In the genomic region with DNA sequence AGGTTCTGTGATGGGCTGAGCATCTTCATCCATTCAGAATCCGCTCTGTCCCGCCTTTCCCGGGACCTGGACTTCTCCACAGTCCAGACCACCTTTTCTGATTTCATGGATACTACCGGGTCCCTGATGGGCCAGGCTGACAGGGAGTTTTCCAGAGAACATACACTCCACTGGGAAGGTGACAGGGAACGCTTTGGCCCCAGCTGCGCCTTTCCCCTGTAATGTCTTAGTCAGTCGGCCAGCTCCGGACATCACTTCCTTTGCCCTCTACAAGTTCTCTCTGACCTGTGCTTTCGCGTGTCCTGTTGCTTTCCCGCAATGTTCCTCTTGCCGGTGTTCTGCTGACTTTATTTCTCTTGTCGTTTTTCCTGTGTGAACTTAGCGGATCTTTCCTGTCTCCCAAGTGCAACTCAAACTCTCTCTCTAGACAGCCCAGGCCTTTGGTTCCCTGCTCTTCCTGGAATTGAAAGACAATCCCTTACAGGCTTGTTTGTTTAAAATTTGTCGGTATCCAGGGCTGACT, we compare ENCODE assay signal across 8 mouse cellular contexts. TPM values are rescaled to one million over a fixed set of nuclear protein-coding genes. Genes with fewer than 3 reads are reported as not detected.
DNase-seq lines count a peak whose midpoint lies in the region; ATAC-seq and TF ChIP-seq lines count a peak whose summit lies in the region.

No protein-coding gene starts in this region.

- H3K4me2 ChIP-seq in embryonic facial prominence, embryonic 13.5 days: peak overlapping the region; percentile 88
- H3K4me2 ChIP-seq in heart, embryonic 14.5 days (ENCODE audit: low read length): peak overlapping the region; percentile 93

- no peak for ATAC-seq in embryonic facial prominence, embryonic 13.5 days (ENCODE audit: insufficient number of reproducible peaks, insufficient read depth, low FRiP score, low TSS enrichment, low read depth)
- ATAC-seq in heart, embryonic 14.5 days (ENCODE audit: insufficient number of reproducible peaks, insufficient read depth, low FRiP score, low read depth): peak; percentile 18

- H3K9ac ChIP-seq in ES-E14 (ENCODE audit: insufficient read depth, low read depth, low read length, poor library complexity, severe bottlenecking): peak overlapping the region; percentile 79
- H3K9ac ChIP-seq in embryonic facial prominence, embryonic 13.5 days: peak overlapping the region; percentile 83
- peak overlapping the region; percentile 88 for H3K9ac ChIP-seq in heart, embryonic 14.5 days (ENCODE audit: low read length)

- H3K4me3 ChIP-seq in ES-E14 (ENCODE audit: insufficient read depth in 1 of 2, low read depth in 1 of 2, low read length in 2 of 2, poor library complexity in 1 of 2, severe bottlenecking in 1 of 2): peak overlapping the region; percentile 81 to 92
- peak overlapping the region; percentile 78 for H3K4me3 ChIP-seq in embryonic facial prominence, embryonic 13.5 days
- peak overlapping the region; percentile 74 to 77 for H3K4me3 ChIP-seq in heart, embryonic 14.5 days (ENCODE audit: control insufficient read depth in 1 of 2, insufficient read depth in 1 of 2, low read depth in 1 of 2, low read length in 2 of 2)

- H3K27ac ChIP-seq in ES-E14 (ENCODE audit: insufficient read depth, low read depth, low read length, poor library complexity, severe bottlenecking): no peak overlapping the region
- H3K27ac ChIP-seq in embryonic facial prominence, embryonic 13.5 days: peak overlapping the region; percentile 66
- peak overlapping the region; percentile 31 to 71 for H3K27ac ChIP-seq in heart, embryonic 14.5 days (replicated peaks in 1 of 2; ENCODE audit: control insufficient read depth in 1 of 2, insufficient read depth in 1 of 2, low read depth in 2 of 2, low read length in 2 of 2)

- H3K36me3 ChIP-seq in ES-E14 (ENCODE audit: control insufficient read depth, insufficient read depth, low read length, poor library complexity, severe bottlenecking): peaks cover 3% of the 10 kb centered on the region; the same call in 1 of the 2 replicates
- peaks cover 15% of the 10 kb centered on the region for H3K36me3 ChIP-seq in embryonic facial prominence, embryonic 13.5 days
- H3K36me3 ChIP-seq in heart, embryonic 14.5 days (ENCODE audit: control insufficient read depth, insufficient read depth, low read length): peaks cover 16% of the 10 kb centered on the region

- 2% methylated on average over 15 of the region's 15 CpGs for WGBS in embryonic facial prominence, embryonic 13.5 days
- WGBS in heart, embryonic 14.5 days: 3% methylated on average over 15 of the region's 15 CpGs

- in situ Hi-C loops in ES-E14 (cut with MboI; ENCODE audit: low sequenced_read_pairs in 2 of 2, unreplicated experiment in 2 of 2): no loop called here

- H3K4me1 ChIP-seq in ES-E14 (ENCODE audit: control insufficient read depth in 2 of 2, insufficient read depth in 2 of 2, low read length in 2 of 2, poor library complexity in 1 of 2): peaks cover 5 to 9% of the 10 kb centered on the region in 2 experiments; a peak in 3 of 4 replicates
- H3K4me1 ChIP-seq in embryonic facial prominence, embryonic 13.5 days: peaks cover 20% of the 10 kb centered on the region
- H3K4me1 ChIP-seq in heart, embryonic 14.5 days (ENCODE audit: control insufficient read depth in 2 of 2, insufficient read depth in 2 of 2, low read length in 2 of 2): peaks cover 6 to 18% of the 10 kb centered on the region in 2 experiments; a peak in 3 of 4 replicates

- no peaks in the 10 kb centered on the region for H3K27me3 ChIP-seq in embryonic facial prominence, embryonic 13.5 days
- H3K27me3 ChIP-seq in heart, embryonic 14.5 days (ENCODE audit: control insufficient read depth, insufficient read depth, low read length): no peaks in the 10 kb centered on the region

- H3K9me3 ChIP-seq in ES-E14 (ENCODE audit: control insufficient read depth, insufficient read depth, low read depth, low read length): no peaks in the 10 kb centered on the region
- no peaks in the 10 kb centered on the region for H3K9me3 ChIP-seq in embryonic facial prominence, embryonic 13.5 days
- H3K9me3 ChIP-seq in heart, embryonic 14.5 days (ENCODE audit: control insufficient read depth, low read length): no peaks in the 10 kb centered on the region

- DNase-seq in 3T3-L1 (ENCODE audit: low read depth, low spot score): peak; percentile 62
- no peak for DNase-seq in ES-E14 (ENCODE audit: low read depth, low spot score)
- DNase-seq in kidney, postnatal 14 days: peak; percentile 51
- peak; percentile 45 for DNase-seq in lung, postnatal 4 days
- DNase-seq in c-Kit-positive CD71-positive TER-119-positive erythroid progenitor cells, embryonic 14.5 days (ENCODE audit: low spot score): no peak
- no peak for DNase-seq in thymus, postnatal 10 days (ENCODE audit: low spot score in 2 of 2)

TF ChIP-seq in ES-E14, 5 proteins besides CTCF, POLR2A, EP300 and RAD21:
- TF ChIP-seq CHD2 (IDR thresholded peaks at IDR 0.05; ENCODE audit: low read depth, low read length) (no peak), MAFK (IDR thresholded peaks at IDR 0.05; ENCODE audit: insufficient read depth, low read depth, low read length) (no peak), ZNF384 (IDR thresholded peaks at IDR 0.05; ENCODE audit: low read depth, low read length) (no peak), HCFC1 (IDR thresholded peaks at IDR 0.05; ENCODE audit: borderline replicate concordance, insufficient read depth, low read length) (no peak), ZC3H11A (IDR thresholded peaks at IDR 0.05; ENCODE audit: borderline replicate concordance, low read depth, low read length) (no peak)

RNA-seq across cellular contexts. Expression of a gene that starts 0.7 kb away (rescaled TPM):
- 10.7 and 11.9 TPM in 2 replicates for total RNA-seq in ES-E14 (2012; rRNA removed)
- 32.0 and 35.7 TPM in 2 replicates for polyA plus RNA-seq in embryonic facial prominence, embryonic 13.5 days (2015; fragmentation: Nextera tagmentation; extraction: Ambion mirVana)
- 12.8 and 13.2 TPM in 2 replicates for polyA plus RNA-seq in heart, embryonic 14.5 days (2014; fragmentation: Nextera tagmentation; extraction: Ambion mirVana)

Comparison
In these comparisons a context has a peak if more than half of its experiments do, and no peak if none do; other contexts are left out.
1. DNase-seq: peak in 3T3-L1 (single experiment), kidney, postnatal 14 days (single experiment) and lung, postnatal 4 days (2 of 2); none in ES-E14 (single experiment), c-Kit-positive CD71-positive TER-119-positive erythroid progenitor cells, embryonic 14.5 days (single experiment) and thymus, postnatal 10 days (0 of 2).
2. Peak in every context shown above with its lines, with median percentiles within 50 percentile points of each other: H3K4me3 ChIP-seq and H3K9ac ChIP-seq.